Mouse (Mus musculus) stomach, postnatal 0 days (tissue): ENCODE results near the gene Gm49486.

Experiments used
- CTCF ChIP-seq: IDR thresholded peaks from 2 replicates; pipeline ENCODE4 v1.5.1; 2016; ENCODE audit warnings: antibody characterized with exemption, low read depth, mild to moderate bottlenecking, moderate library complexity
- EP300 ChIP-seq: optimal IDR thresholded peaks from 2 replicates; pipeline ENCODE3; 2016; ENCODE audit warnings: antibody characterized with exemption

DNA sequence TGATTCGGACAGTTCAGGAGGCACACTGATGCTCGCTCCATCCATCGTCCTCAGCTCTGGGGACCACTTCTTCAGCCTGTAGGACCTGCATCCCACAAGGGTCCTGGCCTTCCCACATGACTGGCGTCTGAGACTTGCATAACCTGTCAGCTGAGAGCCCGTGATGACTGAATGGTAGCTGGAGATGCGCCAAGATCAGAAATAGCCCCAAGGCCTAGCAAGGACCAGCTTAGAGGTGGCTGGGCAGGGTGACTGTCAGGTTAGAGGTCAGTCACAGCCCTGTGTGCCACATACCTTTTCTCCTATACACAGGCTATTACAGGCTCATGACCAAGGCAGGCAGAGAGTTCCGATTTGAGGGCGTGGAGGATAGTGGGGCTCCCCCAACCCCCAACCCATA lies 33.7 kb upstream of the Gm49486 start:
- TF ChIP-seq CTCF, result no peak
- TF ChIP-seq EP300, result no peak
